Mouse (Mus musculus) hindbrain, embryonic 15.5 days (tissue): ENCODE results near the gene Slc25a36. TPM values are rescaled to one million over a fixed set of nuclear protein-coding genes. Genes with fewer than 3 reads are reported as not detected.
A peak's percentile ranks its signal among the peaks of the same experiment; 100 is the strongest.

Experiments used
- ATAC-seq: fragments of 200-750 bp; cut with Nextera tagmentation; 2 replicates; pipeline ENCODE4 v1.8.0; 2017; ENCODE audit warnings: low read depth, moderate number of reproducible peaks, moderate TSS enrichment; ENCODE audit not compliant: low FRiP score
- H3K27ac ChIP-seq: fragments of 300-500 bp; sonication (generic); replicated peaks from 2 replicates; pipeline ENCODE4 v1.5.1; 2015; ENCODE audit warnings: mild to moderate bottlenecking, inconsistent platforms
- H3K27me3 ChIP-seq: fragments of 300-500 bp; sonication (generic); 2 replicates; pipeline ENCODE4 v1.6.1; 2015; ENCODE audit warnings: control low read depth, inconsistent platforms
- H3K36me3 ChIP-seq: fragments of 300-500 bp; sonication (generic); 2 replicates; pipeline ENCODE4 v1.6.1; 2015; ENCODE audit warnings: control low read depth, inconsistent platforms
- H3K4me1 ChIP-seq: fragments of 300-500 bp; sonication (generic); replicated peaks from 2 replicates; pipeline ENCODE4 v1.6.1; 2015; ENCODE audit warnings: control low read depth, inconsistent platforms
- H3K4me2 ChIP-seq: fragments of 300-500 bp; sonication (generic); 2 replicates; pipeline ENCODE4 v1.6.1; 2015; ENCODE audit warnings: moderate library complexity, mild to moderate bottlenecking, inconsistent platforms
- H3K4me3 ChIP-seq: fragments of 300-500 bp; sonication (generic); 2 replicates; pipeline ENCODE4 v1.5.1; 2015; ENCODE audit warnings: mild to moderate bottlenecking, inconsistent platforms
- H3K9ac ChIP-seq: fragments of 300-500 bp; sonication (generic); 2 replicates; pipeline ENCODE4 v1.6.1; 2015; ENCODE audit warnings: inconsistent platforms
- H3K9me3 ChIP-seq: fragments of 300-500 bp; sonication (generic); 2 replicates; pipeline ENCODE4 v1.6.1; 2016; ENCODE audit warnings: control low read depth, inconsistent platforms
- WGBS: fragments of 180-500 bp; shearing (Covaris S2); methylation state at CpG from one replicate; pipeline ENCODE4 v1.1.7; 2015; 5-methylcytosine and 5-hydroxymethylcytosine counted together
- polyA plus RNA-seq: library from polyadenylated mRNA; unstranded; fragments of >200 nt; fragmentation: Nextera tagmentation; extraction: Ambion mirVana; gene quantifications from 2 replicates; pipeline ENCODE4 v1.2.1, GENCODE M21; 2015

Slc25a36 gene
- polyA plus RNA-seq, 1 experiment from 2014 or later = 71.9 TPM

DNA sequence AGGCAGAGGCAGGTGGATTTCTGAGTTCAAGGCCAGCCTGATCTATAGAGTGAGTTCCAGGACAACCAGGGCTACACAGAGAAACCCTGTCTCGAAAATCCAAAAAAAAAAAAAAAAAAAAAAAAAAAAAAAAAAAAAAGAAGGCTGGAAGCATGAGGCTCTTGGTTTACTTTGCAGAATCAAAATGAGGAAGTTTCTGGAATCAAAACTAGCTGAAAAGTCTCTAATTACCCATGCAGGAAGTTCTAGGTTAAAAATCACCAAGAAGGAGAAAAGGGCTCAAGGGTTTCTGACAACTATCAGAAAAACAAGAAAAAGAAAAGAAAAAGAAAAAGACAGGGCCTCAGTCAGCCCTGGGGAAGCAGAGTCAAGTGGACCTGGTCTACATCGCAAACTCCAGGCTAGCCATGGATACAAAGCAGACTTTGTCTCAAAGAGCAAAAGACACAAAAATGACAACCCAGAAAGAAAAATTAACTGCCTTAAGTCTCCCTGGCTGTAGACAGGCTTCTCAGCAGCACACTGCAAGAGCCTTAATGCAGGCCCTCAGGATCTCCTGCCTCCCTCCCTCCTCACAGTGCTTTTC is 5.5 kb downstream of the Slc25a36 start:
- H3K27ac ChIP-seq = no peak overlapping the region
- no peak overlapping the region for H3K4me3 ChIP-seq
- H3K9ac ChIP-seq = no peak overlapping the region
- no peaks in the 10 kb centered on the region for H3K27me3 ChIP-seq
- no peak for ATAC-seq
- WGBS = 95% methylated on average over 2 of the region's 2 CpGs
- no peaks in the 10 kb centered on the region for H3K9me3 ChIP-seq
- no peaks in the 10 kb centered on the region for H3K36me3 ChIP-seq
- peaks cover 19% of the 10 kb centered on the region for H3K4me1 ChIP-seq
- H3K4me2 ChIP-seq = no peak overlapping the region

- WGBS = 90% methylated on average over 2 of the region's 2 CpGs
- Histone ChIP-seq H3K9ac (no peak overlapping the region), H3K4me2 (no peak overlapping the region), H3K4me3 (no peak overlapping the region), H3K27ac (no peak overlapping the region), H3K4me1 (peaks cover 3% of the 10 kb centered on the region; the same call in 1 of the 2 replicates), H3K9me3 (no peaks in the 10 kb centered on the region), H3K27me3 (no peaks in the 10 kb centered on the region), H3K36me3 (peaks cover 6% of the 10 kb centered on the region)
- ATAC-seq = no peak
These were observed 7.4 kb downstream of the Slc25a36 start for GRCm38 (mm10) chr9:97103376-97104061.

DNA sequence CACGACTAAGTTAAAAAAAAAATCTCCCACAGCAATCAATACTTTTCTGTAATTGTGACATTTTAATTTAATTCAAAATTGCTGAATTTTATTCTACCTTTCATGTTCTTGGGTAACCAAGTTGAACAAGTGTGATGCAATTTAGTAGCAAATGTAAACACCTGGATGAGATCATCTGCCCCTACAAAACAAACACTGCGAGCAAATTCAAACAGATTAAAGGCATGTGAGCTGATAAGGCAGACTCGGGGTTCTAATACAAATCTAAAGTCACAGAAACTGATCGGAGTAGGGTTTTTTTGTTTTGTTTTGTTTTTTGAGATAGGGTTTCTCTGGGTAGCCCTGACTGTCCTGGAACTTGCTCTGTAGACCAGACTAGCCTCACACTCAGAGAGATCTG is 12.0 kb downstream of the Slc25a36 start:
- H3K4me1 ChIP-seq = no peaks in the 10 kb centered on the region
- no peak overlapping the region for H3K27ac ChIP-seq
- H3K27me3 ChIP-seq = no peaks in the 10 kb centered on the region
- H3K9ac ChIP-seq = no peak overlapping the region
- 91% methylated on average over 4 of the region's 4 CpGs for WGBS
- no peaks in the 10 kb centered on the region for H3K9me3 ChIP-seq
- no peak overlapping the region for H3K4me3 ChIP-seq
- H3K4me2 ChIP-seq = no peak overlapping the region
- no peak for ATAC-seq
- H3K36me3 ChIP-seq = peaks cover 31% of the 10 kb centered on the region

GRCm38 (mm10) chr9:97096180-97096579 is 14.8 kb downstream of the Slc25a36 start:
- H3K27ac ChIP-seq = no peak overlapping the region
- peaks cover 42% of the 10 kb centered on the region for H3K36me3 ChIP-seq
- no peaks in the 10 kb centered on the region for H3K9me3 ChIP-seq
- no peaks in the 10 kb centered on the region for H3K27me3 ChIP-seq
- WGBS = 97% methylated on average over 1 of the region's 1 CpGs
- no peak overlapping the region for H3K9ac ChIP-seq
- no peaks in the 10 kb centered on the region for H3K4me1 ChIP-seq
- H3K4me2 ChIP-seq = no peak overlapping the region
- no peak for ATAC-seq
- no peak overlapping the region for H3K4me3 ChIP-seq

GRCm38 (mm10) chr9:97087850-97088249 is 23.1 kb downstream of the Slc25a36 start:
- no peak overlapping the region for H3K4me2 ChIP-seq
- no peaks in the 10 kb centered on the region for H3K27me3 ChIP-seq
- no peak overlapping the region for H3K9ac ChIP-seq
- ATAC-seq = no peak
- H3K4me3 ChIP-seq = no peak overlapping the region
- no peaks in the 10 kb centered on the region for H3K9me3 ChIP-seq
- peaks cover 23% of the 10 kb centered on the region for H3K36me3 ChIP-seq
- H3K4me1 ChIP-seq = no peaks in the 10 kb centered on the region
- no peak overlapping the region for H3K27ac ChIP-seq

DNA sequence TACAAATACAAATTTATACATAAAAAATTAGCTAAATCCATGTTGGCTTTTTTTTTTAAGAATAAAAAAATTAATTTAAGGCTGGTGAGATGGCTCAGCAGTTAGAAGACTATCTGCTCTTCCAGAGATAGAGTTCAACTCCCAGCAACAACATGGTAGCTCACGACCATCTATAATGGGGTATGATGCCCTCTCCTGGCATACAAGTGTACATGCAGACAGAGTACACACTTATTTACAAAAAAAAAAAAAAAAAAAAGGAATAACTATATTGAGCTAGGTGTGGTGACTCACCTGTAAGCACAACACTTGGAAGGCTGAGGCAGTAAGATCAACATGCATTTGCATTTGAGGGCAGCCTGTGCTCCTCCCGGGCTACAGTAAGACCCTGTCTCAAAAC is 26.3 kb downstream of the Slc25a36 start:
- Histone ChIP-seq H3K36me3 (peaks cover 27% of the 10 kb centered on the region), H3K4me1 (no peaks in the 10 kb centered on the region), H3K4me3 (no peak overlapping the region), H3K9me3 (no peaks in the 10 kb centered on the region), H3K27me3 (no peaks in the 10 kb centered on the region), H3K4me2 (no peak overlapping the region), H3K27ac (no peak overlapping the region), H3K9ac (no peak overlapping the region)
- no peak for ATAC-seq
- 90% methylated on average over 2 of the region's 2 CpGs for WGBS

DNA sequence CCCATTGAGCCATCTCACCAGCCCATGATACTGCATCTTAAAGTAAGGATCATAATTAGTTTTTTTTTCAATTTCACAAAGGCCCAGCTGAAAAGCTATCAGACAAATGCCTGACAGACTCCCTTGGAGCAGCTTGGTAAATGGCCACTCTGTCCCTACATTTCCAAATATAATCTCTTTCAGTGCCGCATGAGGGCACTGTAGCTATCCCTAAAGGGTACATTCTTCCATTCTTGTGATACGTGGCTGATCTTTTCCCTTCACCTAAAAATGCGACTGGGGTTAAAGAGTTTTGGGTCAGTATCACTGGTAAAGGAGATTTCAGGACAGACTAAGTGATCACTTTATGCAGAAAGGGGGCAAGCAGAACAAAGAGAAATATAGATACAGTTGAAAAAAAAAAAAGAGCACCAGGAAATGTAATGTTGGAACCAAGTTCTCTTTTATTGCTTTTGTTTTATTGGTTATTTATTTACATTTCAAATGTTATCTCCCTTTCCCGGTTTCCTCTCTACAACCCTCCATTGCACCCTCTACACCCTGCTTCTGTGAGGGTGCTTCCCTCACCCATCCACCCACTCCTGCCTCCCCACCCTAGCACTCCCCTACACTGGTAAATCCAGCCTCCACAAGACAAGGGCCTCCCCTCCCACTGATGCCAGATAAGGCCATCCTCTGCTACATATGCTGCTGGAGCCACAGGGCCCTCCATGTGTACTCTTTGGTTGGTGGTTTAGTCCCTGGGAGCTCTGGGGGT is 29.7 kb downstream of the Slc25a36 start:
- H3K36me3 ChIP-seq = peaks cover 24% of the 10 kb centered on the region
- WGBS = 90% methylated on average over 4 of the region's 4 CpGs

GRCm38 (mm10) chr9:97069911-97070310 is 41.0 kb downstream of the Slc25a36 start:
- Histone ChIP-seq H3K4me3 (no peak overlapping the region), H3K4me2 (no peak overlapping the region), H3K36me3 (0 out of 2 replicates have a peak, but pooled peaks cover 3% of the 10 kb centered on the region), H3K27ac (no peak overlapping the region), H3K9me3 (no peaks in the 10 kb centered on the region), H3K27me3 (no peaks in the 10 kb centered on the region), H3K4me1 (peaks cover 10% of the 10 kb centered on the region; the same call in 1 of the 2 replicates), H3K9ac (no peak overlapping the region)
- 75% methylated on average over 5 of the region's 5 CpGs for WGBS
- no peak for ATAC-seq

More for the DNA sequence above, 29.7 kb downstream of the Slc25a36 start:
- no peak overlapping the region for H3K27ac ChIP-seq
- H3K4me1 ChIP-seq = no peaks in the 10 kb centered on the region
- no peak overlapping the region for H3K9ac ChIP-seq
- H3K4me2 ChIP-seq = no peak overlapping the region
- no peak overlapping the region for H3K4me3 ChIP-seq
- no peaks in the 10 kb centered on the region for H3K9me3 ChIP-seq
- no peak for ATAC-seq
- no peaks in the 10 kb centered on the region for H3K27me3 ChIP-seq

DNA sequence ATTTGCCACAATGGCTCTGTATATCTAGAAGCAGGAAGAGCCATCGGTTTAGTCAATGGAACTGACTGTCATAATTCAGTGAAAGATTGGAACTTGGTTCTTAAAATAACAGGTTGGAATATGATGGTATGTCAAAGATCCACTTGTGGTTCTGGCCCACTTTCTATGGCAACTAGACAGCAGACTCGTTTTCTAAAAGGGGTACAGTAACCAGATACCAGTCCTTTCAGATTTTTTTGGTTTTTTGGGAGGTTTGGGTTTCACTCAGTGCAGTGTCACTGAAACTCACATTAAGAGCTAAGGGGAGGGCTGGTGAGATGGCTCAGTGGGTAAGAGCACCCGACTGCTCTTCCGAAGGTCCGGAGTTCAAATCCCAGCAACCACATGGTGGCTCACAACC is 41.5 kb downstream of the Slc25a36 start:
- Histone ChIP-seq H3K4me1 (peaks cover 10% of the 10 kb centered on the region; the same call in 1 of the 2 replicates), H3K4me3 (no peak overlapping the region), H3K4me2 (no peak overlapping the region), H3K9ac (no peak overlapping the region), H3K27me3 (no peaks in the 10 kb centered on the region), H3K9me3 (no peaks in the 10 kb centered on the region), H3K27ac (no peak overlapping the region), H3K36me3 (no peaks in the 10 kb centered on the region)
- no peak for ATAC-seq
- 92% methylated on average over 5 of the region's 5 CpGs for WGBS

- no peaks in the 10 kb centered on the region for H3K36me3 ChIP-seq
- no peaks in the 10 kb centered on the region for H3K9me3 ChIP-seq
- no peak overlapping the region for H3K4me2 ChIP-seq
- H3K27me3 ChIP-seq = no peaks in the 10 kb centered on the region
- no peak overlapping the region for H3K4me3 ChIP-seq
- H3K4me1 ChIP-seq = peaks cover 10% of the 10 kb centered on the region; the same call in 1 of the 2 replicates
- WGBS = 49% methylated on average over 9 of the region's 9 CpGs
- no peak overlapping the region for H3K27ac ChIP-seq
- H3K9ac ChIP-seq = no peak overlapping the region
- peak; percentile 80 for ATAC-seq
These were observed 42.5 kb downstream of the Slc25a36 start for GRCm38 (mm10) chr9:97068201-97069095.

DNA sequence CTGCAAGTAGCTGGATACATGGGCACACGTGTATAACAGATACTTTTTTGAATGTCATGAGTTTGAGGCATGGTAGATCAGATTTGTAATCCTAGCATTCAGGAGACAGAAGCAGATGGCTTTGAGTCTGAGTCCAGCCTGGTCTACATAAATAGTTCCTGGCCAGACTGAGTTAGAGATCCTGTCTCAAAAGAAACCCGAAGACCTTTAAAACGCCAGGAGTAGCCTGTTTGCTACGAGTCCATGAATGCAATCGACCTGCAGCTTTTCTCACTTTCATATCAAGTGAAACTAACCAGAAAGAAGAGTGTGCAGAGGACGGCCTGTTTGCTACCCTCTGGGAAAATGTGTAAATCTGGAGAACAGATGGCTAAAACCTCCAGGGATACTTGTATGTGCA is 43.2 kb downstream of the Slc25a36 start:
- H3K4me3 ChIP-seq = no peak overlapping the region
- H3K4me2 ChIP-seq = no peak overlapping the region
- 75% methylated on average over 6 of the region's 6 CpGs for WGBS
- H3K27ac ChIP-seq = no peak overlapping the region
- H3K4me1 ChIP-seq = peaks cover 10% of the 10 kb centered on the region; the same call in 1 of the 2 replicates
- H3K27me3 ChIP-seq = no peaks in the 10 kb centered on the region
- no peaks in the 10 kb centered on the region for H3K36me3 ChIP-seq
- H3K9me3 ChIP-seq = no peaks in the 10 kb centered on the region
- H3K9ac ChIP-seq = no peak overlapping the region
- no peak for ATAC-seq
